Mouse (Mus musculus) intestine, postnatal 0 days (tissue): ENCODE data around the gene Sphk1. TPM values are rescaled to one million over a fixed set of nuclear protein-coding genes. Genes with fewer than 3 reads are reported as not detected.
A peak's percentile ranks its signal among the peaks of the same experiment; 100 is the strongest.

Experiments
- ATAC-seq: fragments of 200-750 bp; cut with Nextera tagmentation; 2 replicates; pipeline ENCODE4 v1.8.0; 2017; ENCODE audit warnings: mild to moderate bottlenecking, moderate TSS enrichment, moderate library complexity
- H3K27ac ChIP-seq: fragments of 300-500 bp; sonication (generic); 2 replicates; pipeline ENCODE4 v1.5.1; 2014; ENCODE audit warnings: mild to moderate bottlenecking, low read depth, low read length, moderate library complexity
- H3K27me3 ChIP-seq: fragments of 300-500 bp; sonication (generic); replicated peaks from 2 replicates; pipeline ENCODE4 v1.6.1; 2014; ENCODE audit warnings: low read length, mixed read lengths; ENCODE audit not compliant: control insufficient read depth, insufficient read depth
- H3K36me3 ChIP-seq: fragments of 300-500 bp; sonication (generic); 2 replicates; pipeline ENCODE4 v1.6.1; 2014; ENCODE audit warnings: mild to moderate bottlenecking, moderate library complexity; ENCODE audit not compliant: control insufficient read depth, insufficient read depth
- H3K4me1 ChIP-seq: fragments of 300-500 bp; sonication (generic); replicated peaks from 2 replicates; pipeline ENCODE4 v1.6.1; 2014; ENCODE audit warnings: antibody characterized with exemption, low read length, mixed read lengths; ENCODE audit not compliant: control insufficient read depth, insufficient read depth
- H3K4me2 ChIP-seq: fragments of 300-500 bp; sonication (generic); replicated peaks from 2 replicates; pipeline ENCODE4 v1.6.1; 2014; ENCODE audit warnings: low read depth, mild to moderate bottlenecking, moderate library complexity
- H3K4me3 ChIP-seq: fragments of 300-500 bp; sonication (generic); 2 replicates; pipeline ENCODE4 v1.5.1; 2014; ENCODE audit warnings: low read depth, low read length
- H3K9ac ChIP-seq: fragments of 300-500 bp; sonication (generic); 2 replicates; pipeline ENCODE4 v1.6.1; 2014; ENCODE audit warnings: mild to moderate bottlenecking, low read depth, low read length
- H3K9me3 ChIP-seq: fragments of 300-500 bp; sonication (generic); 2 replicates; pipeline ENCODE4 v1.6.1; 2016; ENCODE audit warnings: mixed run types; ENCODE audit not compliant: control insufficient read depth
- CTCF ChIP-seq: sonication (generic); IDR thresholded peaks from 2 replicates; pipeline ENCODE4 v1.5.1; 2016; ENCODE audit warnings: low read depth, mild to moderate bottlenecking, control low read depth, antibody characterized with exemption, moderate library complexity
- WGBS: fragments of 180-500 bp; shearing (Covaris S2); extraction: QIAGEN DNeasy Blood & Tissue Kit; methylation state at CpG from one replicate; pipeline ENCODE4 v1.1.7; 2014; 5-methylcytosine and 5-hydroxymethylcytosine counted together
- polyA plus RNA-seq: library from polyadenylated mRNA; unstranded; fragments of >200 nt; fragmentation: Nextera tagmentation; extraction: Ambion mirVana; gene quantifications from 2 replicates; pipeline ENCODE4 v1.2.1, GENCODE M21; 2015

The Sphk1 gene
- polyA plus RNA-seq, 1 experiment from 2014 or later = 2.5 TPM

GRCm38 (mm10) chr11:116494474-116495174 is 36.1 kb upstream of the Sphk1 start:
- H3K9me3 ChIP-seq = no peaks in the 10 kb centered on the region
- no peak overlapping the region for H3K4me3 ChIP-seq
- peak overlapping the region; percentile 70 for H3K27ac ChIP-seq
- no peaks in the 10 kb centered on the region for H3K36me3 ChIP-seq
- 45% methylated on average over 13 of the region's 13 CpGs for WGBS
- no peak overlapping the region for H3K9ac ChIP-seq
- H3K27me3 ChIP-seq = no peaks in the 10 kb centered on the region
- no peaks in the 10 kb centered on the region for H3K4me1 ChIP-seq
- ATAC-seq = no peak
- no peak overlapping the region for H3K4me2 ChIP-seq
- no peak for TF ChIP-seq CTCF

- Histone ChIP-seq H3K4me3 (no peak overlapping the region), H3K9me3 (no peaks in the 10 kb centered on the region), H3K4me1 (no peaks in the 10 kb centered on the region), H3K4me2 (no peak overlapping the region), H3K9ac (no peak overlapping the region), H3K36me3 (no peaks in the 10 kb centered on the region), H3K27me3 (no peaks in the 10 kb centered on the region), H3K27ac (no peak overlapping the region)
- ATAC-seq = no peak
- 71% methylated on average over 4 of the region's 4 CpGs for WGBS
- no peak for TF ChIP-seq CTCF
These were observed 33.4 kb upstream of the Sphk1 start for GRCm38 (mm10) chr11:116497313-116497712.

GRCm38 (mm10) chr11:116498596-116498995 is 32.1 kb upstream of the Sphk1 start:
- no peak overlapping the region for H3K27ac ChIP-seq
- ATAC-seq = no peak
- H3K9ac ChIP-seq = no peak overlapping the region
- H3K36me3 ChIP-seq = no peaks in the 10 kb centered on the region
- no peaks in the 10 kb centered on the region for H3K27me3 ChIP-seq
- peak overlapping the region; percentile 58 for H3K4me2 ChIP-seq
- TF ChIP-seq CTCF = no peak
- H3K4me1 ChIP-seq = no peaks in the 10 kb centered on the region
- peak overlapping the region; percentile 17; the same call in 1 of the 2 replicates for H3K4me3 ChIP-seq
- WGBS = 24% methylated on average over 34 of the region's 34 CpGs
- no peaks in the 10 kb centered on the region for H3K9me3 ChIP-seq

- H3K9me3 ChIP-seq = no peaks in the 10 kb centered on the region
- no peak overlapping the region for H3K27ac ChIP-seq
- peak overlapping the region; percentile 58 for H3K4me2 ChIP-seq
- ATAC-seq = no peak
- WGBS = 53% methylated on average over 6 of the region's 6 CpGs
- TF ChIP-seq CTCF = no peak
- H3K27me3 ChIP-seq = no peaks in the 10 kb centered on the region
- H3K4me1 ChIP-seq = no peaks in the 10 kb centered on the region
- H3K36me3 ChIP-seq = no peaks in the 10 kb centered on the region
- no peak overlapping the region for H3K4me3 ChIP-seq
- H3K9ac ChIP-seq = no peak overlapping the region
These were observed 31.7 kb upstream of the Sphk1 start for GRCm38 (mm10) chr11:116499018-116499417.

- peak; percentile 24; the same call in 1 of the 2 replicates for ATAC-seq
These were observed 29.5 kb upstream of the Sphk1 start for GRCm38 (mm10) chr11:116501005-116501746.

GRCm38 (mm10) chr11:116504516-116504915 is 26.2 kb upstream of the Sphk1 start:
- Histone ChIP-seq H3K4me3 (no peak overlapping the region), H3K36me3 (no peaks in the 10 kb centered on the region), H3K4me2 (no peak overlapping the region), H3K4me1 (no peaks in the 10 kb centered on the region), H3K27ac (no peak overlapping the region), H3K9me3 (no peaks in the 10 kb centered on the region), H3K9ac (no peak overlapping the region), H3K27me3 (no peaks in the 10 kb centered on the region)
- ATAC-seq = no peak
- 88% methylated on average over 17 of the region's 17 CpGs for WGBS
- no peak for TF ChIP-seq CTCF

More at GRCm38 (mm10) chr11:116501005-116501746, 29.5 kb upstream of the Sphk1 start:
- H3K9ac ChIP-seq = no peak overlapping the region
- no peak overlapping the region for H3K27ac ChIP-seq
- no peak overlapping the region for H3K4me2 ChIP-seq
- H3K36me3 ChIP-seq = no peaks in the 10 kb centered on the region
- 24% methylated on average over 7 of the region's 7 CpGs for WGBS
- no peaks in the 10 kb centered on the region for H3K9me3 ChIP-seq
- no peak overlapping the region for H3K4me3 ChIP-seq
- H3K4me1 ChIP-seq = no peaks in the 10 kb centered on the region
- no peaks in the 10 kb centered on the region for H3K27me3 ChIP-seq
- TF ChIP-seq CTCF = peak; percentile 75
